Mouse (Mus musculus): Measurements from ENCODE around the gene Strada. TPM values are rescaled to one million over a fixed set of nuclear protein-coding genes. Genes with fewer than 3 reads are reported as not detected.
A peak's percentile ranks its signal among the peaks of the same experiment; 100 is the strongest.

The Strada gene
- total RNA-seq, 1 experiment = 24.0 TPM

GRCm38 (mm10) chr11:106159921-106160840 lies 41.8 kb downstream of the Strada start:
- Histone ChIP-seq H3K27ac (ENCODE audit: insufficient read depth, low read depth, low read length, poor library complexity, severe bottlenecking) (no peak overlapping the region), H3K4me1 (ENCODE audit: control insufficient read depth in 2 of 2, insufficient read depth in 2 of 2, low read length in 2 of 2, poor library complexity in 1 of 2) (peaks cover 0 to 15% of the 10 kb centered on the region in 2 experiments; a peak in 2 of 4 replicates), H3K9me3 (ENCODE audit: control insufficient read depth, insufficient read depth, low read depth, low read length) (no peaks in the 10 kb centered on the region), H3K36me3 (ENCODE audit: control insufficient read depth, insufficient read depth, low read length, poor library complexity, severe bottlenecking) (peaks cover 24% of the 10 kb centered on the region; the same call in 1 of the 2 replicates), H3K4me3 (ENCODE audit: insufficient read depth in 1 of 2, low read depth in 1 of 2, low read length in 2 of 2, poor library complexity in 1 of 2, severe bottlenecking in 1 of 2) (peak overlapping the region; percentile 93 to 100), H3K9ac (ENCODE audit: insufficient read depth, low read depth, low read length, poor library complexity, severe bottlenecking) (peak overlapping the region; percentile 84)
- DNase-seq (ENCODE audit: low read depth, low spot score) = no peak
- in situ Hi-C loops (cut with MboI; ENCODE audit: low sequenced_read_pairs in 2 of 2, unreplicated experiment in 2 of 2) = no loop called here
- TF ChIP-seq MAFK (IDR thresholded peaks at IDR 0.05; ENCODE audit: insufficient read depth, low read depth, low read length) (no peak), ZC3H11A (IDR thresholded peaks at IDR 0.05; ENCODE audit: borderline replicate concordance, low read depth, low read length) (no peak), HCFC1 (IDR thresholded peaks at IDR 0.05; ENCODE audit: borderline replicate concordance, insufficient read depth, low read length) (no peak), ZNF384 (IDR thresholded peaks at IDR 0.05; ENCODE audit: low read depth, low read length) (no peak), CHD2 (IDR thresholded peaks at IDR 0.05; ENCODE audit: low read depth, low read length) (no peak)

- TF ChIP-seq MAFK (IDR thresholded peaks at IDR 0.05; ENCODE audit: insufficient read depth, low read depth, low read length) (no peak), ZC3H11A (IDR thresholded peaks at IDR 0.05; ENCODE audit: borderline replicate concordance, low read depth, low read length) (no peak), CHD2 (IDR thresholded peaks at IDR 0.05; ENCODE audit: low read depth, low read length) (no peak), HCFC1 (IDR thresholded peaks at IDR 0.05; ENCODE audit: borderline replicate concordance, insufficient read depth, low read length) (no peak), ZNF384 (IDR thresholded peaks at IDR 0.05; ENCODE audit: low read depth, low read length) (no peak)
- DNase-seq (ENCODE audit: low read depth, low spot score) = no peak
- Histone ChIP-seq H3K9me3 (ENCODE audit: control insufficient read depth, insufficient read depth, low read depth, low read length) (no peaks in the 10 kb centered on the region), H3K36me3 (ENCODE audit: control insufficient read depth, insufficient read depth, low read length, poor library complexity, severe bottlenecking) (peaks cover 25% of the 10 kb centered on the region; the same call in 1 of the 2 replicates), H3K9ac (ENCODE audit: insufficient read depth, low read depth, low read length, poor library complexity, severe bottlenecking) (peak overlapping the region; percentile 84), H3K27ac (ENCODE audit: insufficient read depth, low read depth, low read length, poor library complexity, severe bottlenecking) (no peak overlapping the region), H3K4me3 (ENCODE audit: insufficient read depth in 1 of 2, low read depth in 1 of 2, low read length in 2 of 2, poor library complexity in 1 of 2, severe bottlenecking in 1 of 2) (peak overlapping the region; percentile 93 to 100), H3K4me1 (ENCODE audit: control insufficient read depth in 2 of 2, insufficient read depth in 2 of 2, low read length in 2 of 2, poor library complexity in 1 of 2) (peaks cover 0 to 15% of the 10 kb centered on the region in 2 experiments; a peak in 2 of 4 replicates)
- in situ Hi-C loops (cut with MboI; ENCODE audit: low sequenced_read_pairs in 2 of 2, unreplicated experiment in 2 of 2) = no loop called here
These were observed 42.6 kb downstream of the Strada start for GRCm38 (mm10) chr11:106159216-106159920.

- H3K36me3 ChIP-seq (ENCODE audit: control insufficient read depth, insufficient read depth, low read length, poor library complexity, severe bottlenecking) = peaks cover 26% of the 10 kb centered on the region; the same call in 1 of the 2 replicates
- no peak overlapping the region for H3K27ac ChIP-seq (ENCODE audit: insufficient read depth, low read depth, low read length, poor library complexity, severe bottlenecking)
- peak overlapping the region; percentile 84; the same call in 1 of the 2 replicates for H3K9ac ChIP-seq (ENCODE audit: insufficient read depth, low read depth, low read length, poor library complexity, severe bottlenecking)
- peak overlapping the region; percentile 93 to 100 for H3K4me3 ChIP-seq (ENCODE audit: insufficient read depth in 1 of 2, low read depth in 1 of 2, low read length in 2 of 2, poor library complexity in 1 of 2, severe bottlenecking in 1 of 2)
- no peaks in the 10 kb centered on the region for H3K9me3 ChIP-seq (ENCODE audit: control insufficient read depth, insufficient read depth, low read depth, low read length)
- DNase-seq (ENCODE audit: low read depth, low spot score) = no peak
- peaks cover 0 to 15% of the 10 kb centered on the region in 2 experiments; a peak in 2 of 4 replicates for H3K4me1 ChIP-seq (ENCODE audit: control insufficient read depth in 2 of 2, insufficient read depth in 2 of 2, low read length in 2 of 2, poor library complexity in 1 of 2)
- TF ChIP-seq ZC3H11A (IDR thresholded peaks at IDR 0.05; ENCODE audit: borderline replicate concordance, low read depth, low read length) (no peak), MAFK (IDR thresholded peaks at IDR 0.05; ENCODE audit: insufficient read depth, low read depth, low read length) (no peak), HCFC1 (IDR thresholded peaks at IDR 0.05; ENCODE audit: borderline replicate concordance, insufficient read depth, low read length) (no peak), CHD2 (IDR thresholded peaks at IDR 0.05; ENCODE audit: low read depth, low read length) (no peak), ZNF384 (IDR thresholded peaks at IDR 0.05; ENCODE audit: low read depth, low read length) (no peak)
- in situ Hi-C loops (cut with MboI; ENCODE audit: low sequenced_read_pairs in 2 of 2, unreplicated experiment in 2 of 2) = no loop called here
These were observed 43.1 kb downstream of the Strada start for GRCm38 (mm10) chr11:106158930-106159215.

- H3K4me3 ChIP-seq (ENCODE audit: insufficient read depth in 1 of 2, low read depth in 1 of 2, low read length in 2 of 2, poor library complexity in 1 of 2, severe bottlenecking in 1 of 2) = peak overlapping the region; percentile 93 to 100; a peak in 2 of 4 replicates
- peaks cover 22% of the 10 kb centered on the region; the same call in 1 of the 2 replicates for H3K36me3 ChIP-seq (ENCODE audit: control insufficient read depth, insufficient read depth, low read length, poor library complexity, severe bottlenecking)
- H3K27ac ChIP-seq (ENCODE audit: insufficient read depth, low read depth, low read length, poor library complexity, severe bottlenecking) = no peak overlapping the region
- H3K9ac ChIP-seq (ENCODE audit: insufficient read depth, low read depth, low read length, poor library complexity, severe bottlenecking) = no peak overlapping the region
- TF ChIP-seq ZC3H11A (IDR thresholded peaks at IDR 0.05; ENCODE audit: borderline replicate concordance, low read depth, low read length) (no peak), ZNF384 (IDR thresholded peaks at IDR 0.05; ENCODE audit: low read depth, low read length) (no peak), CHD2 (IDR thresholded peaks at IDR 0.05; ENCODE audit: low read depth, low read length) (no peak), MAFK (IDR thresholded peaks at IDR 0.05; ENCODE audit: insufficient read depth, low read depth, low read length) (no peak), HCFC1 (IDR thresholded peaks at IDR 0.05; ENCODE audit: borderline replicate concordance, insufficient read depth, low read length) (no peak)
- no peaks in the 10 kb centered on the region for H3K9me3 ChIP-seq (ENCODE audit: control insufficient read depth, insufficient read depth, low read depth, low read length)
- DNase-seq (ENCODE audit: low read depth, low spot score) = no peak
- in situ Hi-C loops (cut with MboI; ENCODE audit: low sequenced_read_pairs in 2 of 2, unreplicated experiment in 2 of 2) = no loop called here
- H3K4me1 ChIP-seq (ENCODE audit: control insufficient read depth in 2 of 2, insufficient read depth in 2 of 2, low read length in 2 of 2, poor library complexity in 1 of 2) = peaks cover 0 to 15% of the 10 kb centered on the region in 2 experiments; a peak in 2 of 4 replicates
These were observed 43.7 kb downstream of the Strada start for GRCm38 (mm10) chr11:106158081-106158929.
